Mouse (Mus musculus): Measurements from ENCODE around the gene Hras. TPM values are rescaled to one million over a fixed set of nuclear protein-coding genes. Genes with fewer than 3 reads are reported as not detected.

Hras gene
- polyA plus RNA-seq, 1 experiment from 2014 or later, result 112 TPM

DNA sequence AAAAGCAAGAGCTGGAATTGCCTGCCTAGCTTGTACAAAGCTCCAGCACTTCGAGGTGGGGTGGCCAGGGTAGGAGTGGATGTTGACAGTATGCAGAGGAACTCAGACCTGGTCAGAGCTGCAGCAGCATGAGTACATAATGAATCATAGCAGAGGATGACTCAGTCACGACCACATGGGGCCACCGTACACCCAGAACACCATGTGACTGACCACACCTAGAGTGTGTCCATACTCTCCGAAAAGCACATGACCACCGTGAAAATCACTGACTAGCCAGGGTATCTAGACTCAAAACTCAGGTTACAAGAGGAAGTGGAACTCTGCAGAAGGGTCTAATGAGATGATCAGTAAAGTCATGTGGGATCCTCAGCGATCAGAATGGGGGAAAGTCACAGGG lies 29.0 kb downstream of the Hras start:
- Histone ChIP-seq H3K4me3 (ENCODE audit: low read depth, low read length) (no peak overlapping the region), H3K4me2 (no peak overlapping the region), H3K9ac (ENCODE audit: low read depth, low read length) (no peak overlapping the region), H3K27me3 (replicated peaks; ENCODE audit: control insufficient read depth, insufficient read depth, low read length) (no peaks in the 10 kb centered on the region), H3K27ac (ENCODE audit: low read depth, low read length) (no peak overlapping the region), H3K4me1 (replicated peaks; ENCODE audit: control insufficient read depth, insufficient read depth, low read length) (peaks cover 26% of the 10 kb centered on the region), H3K9me3 (ENCODE audit: control insufficient read depth, low read length) (no peaks in the 10 kb centered on the region), H3K36me3 (ENCODE audit: control insufficient read depth, insufficient read depth, low read length) (peaks cover 42% of the 10 kb centered on the region)
- ATAC-seq (replicated peaks; ENCODE audit: low FRiP score) (no peak), DNase-seq (ENCODE audit: low spot score) (no peak)
- WGBS, result 75% methylated on average over 6 of the region's 6 CpGs

DNA sequence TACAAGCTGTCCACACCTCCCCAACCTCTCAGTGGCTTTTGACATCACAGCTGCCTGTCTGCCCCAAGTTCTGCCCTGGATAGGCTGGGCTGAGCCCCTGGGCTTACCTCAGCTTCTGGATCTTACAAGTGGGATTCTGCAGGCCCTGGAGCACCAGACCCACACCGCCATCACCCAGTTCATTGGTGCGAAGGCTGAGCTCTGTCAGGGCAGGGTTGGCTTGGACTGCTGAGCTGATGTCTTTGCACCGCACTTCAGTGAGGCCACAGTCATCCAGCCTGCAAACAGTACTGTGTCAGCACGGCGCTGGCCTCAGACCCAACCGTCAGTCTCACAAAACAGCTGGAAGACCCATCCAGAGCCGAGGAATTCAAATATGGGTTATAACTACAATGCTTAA lies 29.4 kb downstream of the Hras start:
- Histone ChIP-seq H3K27ac (ENCODE audit: low read depth, low read length) (no peak overlapping the region), H3K9me3 (ENCODE audit: control insufficient read depth, low read length) (no peaks in the 10 kb centered on the region), H3K4me1 (replicated peaks; ENCODE audit: control insufficient read depth, insufficient read depth, low read length) (peaks cover 22% of the 10 kb centered on the region), H3K36me3 (ENCODE audit: control insufficient read depth, insufficient read depth, low read length) (peaks cover 45% of the 10 kb centered on the region), H3K4me2 (no peak overlapping the region), H3K4me3 (ENCODE audit: low read depth, low read length) (no peak overlapping the region), H3K9ac (ENCODE audit: low read depth, low read length) (no peak overlapping the region), H3K27me3 (replicated peaks; ENCODE audit: control insufficient read depth, insufficient read depth, low read length) (no peaks in the 10 kb centered on the region)
- no peak for DNase-seq (ENCODE audit: low spot score)
- no peak for ATAC-seq (replicated peaks; ENCODE audit: low FRiP score)
- WGBS, result 93% methylated on average over 7 of the region's 7 CpGs

DNA sequence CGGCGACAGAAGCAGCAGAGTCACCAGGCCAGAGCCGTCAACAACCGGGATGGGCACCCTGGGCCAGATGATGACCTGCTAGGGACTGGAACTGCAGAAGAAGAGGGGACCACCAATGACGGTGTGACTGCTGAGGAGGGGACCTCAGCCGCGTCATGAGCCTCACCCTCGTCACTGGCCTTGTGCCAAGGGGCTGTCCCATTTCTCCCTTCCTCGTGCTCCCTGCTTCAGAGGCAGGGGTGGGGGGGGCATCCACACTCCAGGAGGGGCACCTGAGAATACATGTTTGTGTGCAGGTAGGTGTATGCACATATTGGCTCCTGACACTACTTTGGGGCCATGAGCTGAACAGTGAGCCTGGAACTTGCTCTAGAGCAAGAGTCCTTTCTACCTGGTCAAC lies 38.4 kb downstream of the Hras start:
- no peaks in the 10 kb centered on the region for H3K27me3 ChIP-seq (replicated peaks; ENCODE audit: control insufficient read depth, insufficient read depth, low read length)
- ATAC-seq (replicated peaks; ENCODE audit: low FRiP score) (no peak), DNase-seq (ENCODE audit: low spot score) (no peak)
- no peaks in the 10 kb centered on the region for H3K4me1 ChIP-seq (replicated peaks; ENCODE audit: control insufficient read depth, insufficient read depth, low read length)
- WGBS, result 97% methylated on average over 9 of the region's 9 CpGs
- peaks cover 63% of the 10 kb centered on the region for H3K36me3 ChIP-seq (ENCODE audit: control insufficient read depth, insufficient read depth, low read length)
- no peaks in the 10 kb centered on the region for H3K9me3 ChIP-seq (ENCODE audit: control insufficient read depth, low read length)
- no peak overlapping the region for H3K4me2 ChIP-seq
- no peak overlapping the region for H3K27ac ChIP-seq (ENCODE audit: low read depth, low read length)
- H3K9ac ChIP-seq (ENCODE audit: low read depth, low read length), result no peak overlapping the region
- no peak overlapping the region for H3K4me3 ChIP-seq (ENCODE audit: low read depth, low read length)

DNA sequence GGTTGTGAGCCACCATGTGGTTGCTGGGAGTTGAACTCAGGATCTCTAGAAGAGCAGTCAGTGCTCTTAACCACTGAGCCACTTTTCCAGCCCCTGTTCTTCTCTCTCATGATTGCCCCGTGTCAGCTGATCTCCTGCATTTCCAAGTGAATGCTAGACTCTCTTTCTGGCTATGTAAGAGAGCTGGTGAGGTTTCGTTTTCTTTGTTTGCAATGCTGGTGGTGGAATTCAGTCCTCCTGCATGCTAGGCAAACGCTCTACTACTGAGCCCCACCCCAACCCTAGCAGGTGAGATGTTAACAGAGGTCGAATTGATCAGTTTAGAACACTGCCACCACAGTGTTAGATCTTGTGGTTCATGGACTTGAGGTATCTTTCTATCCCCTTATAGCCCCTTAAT lies 45.2 kb downstream of the Hras start:
- DNase-seq (ENCODE audit: low spot score), result no peak
- Histone ChIP-seq H3K36me3 (ENCODE audit: control insufficient read depth, insufficient read depth, low read length) (peaks cover 46% of the 10 kb centered on the region), H3K27ac (ENCODE audit: low read depth, low read length) (no peak overlapping the region)

DNA sequence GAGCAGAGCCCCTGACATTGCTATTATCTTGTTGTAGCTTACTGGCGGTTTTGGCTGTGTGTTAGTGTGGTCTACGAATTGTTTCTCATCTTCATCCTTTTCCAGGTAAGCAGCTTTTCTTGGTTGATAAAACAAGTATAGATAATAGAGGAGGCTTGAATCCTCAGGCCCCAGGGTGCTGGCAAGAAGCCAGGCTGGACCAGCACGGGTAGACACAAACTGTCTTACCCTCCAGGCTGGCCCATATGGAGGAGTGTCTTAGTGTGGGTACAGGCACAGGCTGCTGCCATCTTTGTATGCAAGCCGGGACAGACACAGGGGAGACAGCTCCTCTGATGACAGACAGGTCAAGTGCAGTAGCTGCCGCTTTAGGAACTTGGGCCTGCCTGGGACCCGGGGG lies 46.8 kb downstream of the Hras start:
- 74% methylated on average over 6 of the region's 6 CpGs for WGBS
- Histone ChIP-seq H3K4me2 (0 out of 2 replicates have a peak overlapping the region, but pooled peaks have one; percentile 13), H3K9ac (ENCODE audit: low read depth, low read length) (no peak overlapping the region), H3K27me3 (replicated peaks; ENCODE audit: control insufficient read depth, insufficient read depth, low read length) (no peaks in the 10 kb centered on the region), H3K27ac (ENCODE audit: low read depth, low read length) (no peak overlapping the region; the same call in 1 of the 2 replicates), H3K36me3 (ENCODE audit: control insufficient read depth, insufficient read depth, low read length) (peaks cover 43% of the 10 kb centered on the region), H3K9me3 (ENCODE audit: control insufficient read depth, low read length) (no peaks in the 10 kb centered on the region), H3K4me3 (ENCODE audit: low read depth, low read length) (no peak overlapping the region), H3K4me1 (replicated peaks; ENCODE audit: control insufficient read depth, insufficient read depth, low read length) (peaks cover 39% of the 10 kb centered on the region)
- DNase-seq (ENCODE audit: low spot score), result no peak
- ATAC-seq (replicated peaks; ENCODE audit: low FRiP score), result peak; percentile 35

More for the DNA sequence above, 45.2 kb downstream of the Hras start:
- H3K4me3 ChIP-seq (ENCODE audit: low read depth, low read length), result no peak overlapping the region
- no peak for ATAC-seq (replicated peaks; ENCODE audit: low FRiP score)
- WGBS, result 72% methylated on average over 4 of the region's 4 CpGs
- no peak overlapping the region for H3K4me2 ChIP-seq
- H3K9ac ChIP-seq (ENCODE audit: low read depth, low read length), result no peak overlapping the region
- H3K4me1 ChIP-seq (replicated peaks; ENCODE audit: control insufficient read depth, insufficient read depth, low read length), result peaks cover 34% of the 10 kb centered on the region
- no peaks in the 10 kb centered on the region for H3K9me3 ChIP-seq (ENCODE audit: control insufficient read depth, low read length)
- H3K27me3 ChIP-seq (replicated peaks; ENCODE audit: control insufficient read depth, insufficient read depth, low read length), result no peaks in the 10 kb centered on the region

DNA sequence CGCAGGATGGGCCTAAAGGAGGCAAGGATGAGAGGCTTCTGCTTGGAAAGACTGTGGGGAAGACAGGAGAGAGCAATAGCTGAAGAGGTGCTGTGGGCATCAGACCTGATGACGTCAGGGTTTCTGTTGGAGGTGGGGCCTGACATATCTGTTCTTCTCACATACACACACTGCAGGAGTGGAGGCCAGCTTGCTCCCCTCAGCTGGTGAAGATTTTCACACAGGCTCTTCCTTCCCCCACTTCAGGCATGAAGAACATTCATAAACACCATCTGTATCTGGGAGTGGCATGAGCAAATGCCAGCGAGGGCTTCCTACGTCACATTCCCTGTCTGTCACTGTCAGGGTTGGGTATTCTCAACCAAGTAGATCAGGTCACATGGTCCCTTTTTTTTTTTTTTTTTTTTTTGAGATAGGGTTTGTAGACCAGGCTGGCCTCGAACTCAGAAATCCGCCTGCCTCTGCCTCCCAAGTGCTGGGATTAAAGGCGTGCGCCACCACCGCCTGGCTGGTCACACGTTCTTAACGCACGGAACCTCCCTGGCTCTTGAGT lies 47.7 kb downstream of the Hras start:
- Histone ChIP-seq H3K9me3 (ENCODE audit: control insufficient read depth, low read length) (no peaks in the 10 kb centered on the region), H3K9ac (ENCODE audit: low read depth, low read length) (no peak overlapping the region), H3K4me2 (peak overlapping the region; percentile 18; the same call in 1 of the 2 replicates), H3K27me3 (replicated peaks; ENCODE audit: control insufficient read depth, insufficient read depth, low read length) (no peaks in the 10 kb centered on the region), H3K4me1 (replicated peaks; ENCODE audit: control insufficient read depth, insufficient read depth, low read length) (peaks cover 46% of the 10 kb centered on the region), H3K27ac (ENCODE audit: low read depth, low read length) (peak overlapping the region; percentile 66), H3K4me3 (ENCODE audit: low read depth, low read length) (no peak overlapping the region), H3K36me3 (ENCODE audit: control insufficient read depth, insufficient read depth, low read length) (peaks cover 38% of the 10 kb centered on the region)
- ATAC-seq (replicated peaks; ENCODE audit: low FRiP score) (peak; percentile 82), DNase-seq (ENCODE audit: low spot score) (no peak)
- 86% methylated on average over 12 of the region's 12 CpGs for WGBS

DNA sequence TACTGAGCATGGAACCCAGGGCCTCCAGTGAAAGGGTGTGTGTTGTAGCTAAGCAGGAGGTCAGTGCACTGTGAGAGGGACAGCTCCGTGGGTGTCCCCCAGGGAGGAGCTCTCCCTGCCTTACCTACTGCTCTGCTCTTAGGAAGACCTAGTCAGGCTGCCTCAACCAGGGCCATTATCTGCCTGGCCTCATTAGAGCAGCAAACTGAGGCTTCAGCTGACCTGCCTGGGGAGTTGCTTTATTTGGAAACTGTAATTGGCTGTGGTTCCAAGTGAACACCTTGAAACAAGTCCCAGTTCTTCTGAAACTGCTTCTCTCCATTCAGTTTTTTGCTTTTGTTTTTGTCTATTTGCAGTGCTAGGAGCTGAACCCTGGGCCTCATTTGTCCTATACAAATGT lies 48.4 kb downstream of the Hras start:
- 70% methylated on average over 1 of the region's 1 CpGs for WGBS
- Histone ChIP-seq H3K27ac (ENCODE audit: low read depth, low read length) (peak overlapping the region; percentile 66), H3K27me3 (replicated peaks; ENCODE audit: control insufficient read depth, insufficient read depth, low read length) (no peaks in the 10 kb centered on the region), H3K4me1 (replicated peaks; ENCODE audit: control insufficient read depth, insufficient read depth, low read length) (peaks cover 49% of the 10 kb centered on the region), H3K4me3 (ENCODE audit: low read depth, low read length) (no peak overlapping the region), H3K36me3 (ENCODE audit: control insufficient read depth, insufficient read depth, low read length) (peaks cover 35% of the 10 kb centered on the region), H3K9ac (ENCODE audit: low read depth, low read length) (peak overlapping the region; percentile 22; the same call in 1 of the 2 replicates), H3K4me2 (peak overlapping the region; percentile 15; the same call in 1 of the 2 replicates), H3K9me3 (ENCODE audit: control insufficient read depth, low read length) (no peaks in the 10 kb centered on the region)
- ATAC-seq (replicated peaks; ENCODE audit: low FRiP score) (no peak), DNase-seq (ENCODE audit: low spot score) (no peak)

DNA sequence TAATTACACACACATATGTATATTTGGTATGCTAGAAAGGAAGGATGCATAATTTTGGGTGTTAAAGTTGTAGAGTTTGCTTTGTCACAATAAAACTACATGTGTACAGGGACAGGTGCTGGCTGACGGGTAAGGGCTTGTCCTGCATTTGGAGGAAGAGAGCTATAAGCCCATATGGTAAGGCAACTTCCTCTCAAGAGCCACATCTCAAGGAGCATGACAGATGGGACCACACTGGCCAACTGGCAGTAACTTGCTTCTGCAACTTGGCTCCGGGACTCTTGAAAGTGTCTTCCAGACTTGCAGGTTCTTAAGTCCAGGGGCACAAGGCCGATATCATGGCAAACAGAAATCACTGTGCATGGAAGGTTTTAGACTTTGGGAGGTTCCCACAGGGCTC lies 49.2 kb downstream of the Hras start:
- no peaks in the 10 kb centered on the region for H3K9me3 ChIP-seq (ENCODE audit: control insufficient read depth, low read length)
- H3K36me3 ChIP-seq (ENCODE audit: control insufficient read depth, insufficient read depth, low read length), result peaks cover 34% of the 10 kb centered on the region
- no peaks in the 10 kb centered on the region for H3K27me3 ChIP-seq (replicated peaks; ENCODE audit: control insufficient read depth, insufficient read depth, low read length)
- no peak overlapping the region for H3K4me3 ChIP-seq (ENCODE audit: low read depth, low read length)
- 81% methylated on average over 3 of the region's 3 CpGs for WGBS
- H3K9ac ChIP-seq (ENCODE audit: low read depth, low read length), result no peak overlapping the region
- peaks cover 50% of the 10 kb centered on the region for H3K4me1 ChIP-seq (replicated peaks; ENCODE audit: control insufficient read depth, insufficient read depth, low read length)
- H3K27ac ChIP-seq (ENCODE audit: low read depth, low read length), result no peak overlapping the region
- ATAC-seq (replicated peaks; ENCODE audit: low FRiP score), result no peak
- DNase-seq (ENCODE audit: low spot score), result no peak
- no peak overlapping the region for H3K4me2 ChIP-seq

DNA sequence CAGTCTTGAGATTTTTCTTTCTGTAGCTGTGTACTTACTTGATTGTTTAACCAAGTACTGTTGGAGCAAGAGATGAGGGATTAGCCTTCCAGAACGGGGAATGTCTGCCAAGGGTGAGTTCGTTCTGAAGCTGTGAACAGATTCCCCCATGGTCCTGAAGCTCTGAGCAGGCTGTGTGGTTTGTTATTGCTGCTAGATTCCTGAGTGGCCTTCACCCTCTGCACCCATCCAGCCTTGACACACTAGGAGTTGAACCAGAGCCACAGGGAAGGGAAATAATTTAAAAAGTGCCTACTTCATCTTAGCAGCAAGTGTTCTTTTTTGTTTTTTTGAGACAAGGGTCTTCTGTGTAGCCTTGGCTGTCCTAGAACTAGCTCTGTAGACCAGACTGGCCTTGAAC lies 49.9 kb downstream of the Hras start:
- DNase-seq (ENCODE audit: low spot score) (no peak), ATAC-seq (replicated peaks; ENCODE audit: low FRiP score) (no peak)
- Histone ChIP-seq H3K36me3 (ENCODE audit: control insufficient read depth, insufficient read depth, low read length) (peaks cover 40% of the 10 kb centered on the region), H3K9me3 (ENCODE audit: control insufficient read depth, low read length) (no peaks in the 10 kb centered on the region), H3K27me3 (replicated peaks; ENCODE audit: control insufficient read depth, insufficient read depth, low read length) (no peaks in the 10 kb centered on the region), H3K9ac (ENCODE audit: low read depth, low read length) (no peak overlapping the region), H3K4me2 (no peak overlapping the region), H3K27ac (ENCODE audit: low read depth, low read length) (no peak overlapping the region), H3K4me3 (ENCODE audit: low read depth, low read length) (no peak overlapping the region), H3K4me1 (replicated peaks; ENCODE audit: control insufficient read depth, insufficient read depth, low read length) (peaks cover 50% of the 10 kb centered on the region)
- 82% methylated on average over 2 of the region's 2 CpGs for WGBS
